Mouse (Mus musculus) ES-E14 (cell line): ENCODE measurements at regions not wholly inside any gene's neighbourhood (a gene's known extent, or its start where the extent isn't known, plus 50 kb on each side); places are given as distances from the start of the nearest gene placed in this dataset.

Experiments
- CHD2 ChIP-seq: IDR thresholded peaks from 2 replicates; pipeline ENCODE4 v1.6.1; 2014; ENCODE audit warnings: mild to moderate bottlenecking, low read depth, low read length, inconsistent platforms
- HCFC1 ChIP-seq: IDR thresholded peaks from 2 replicates; pipeline ENCODE4 v1.6.1; 2012; ENCODE audit warnings: low read length, inconsistent platforms, borderline replicate concordance; ENCODE audit not compliant: insufficient read depth
- MAFK ChIP-seq: IDR thresholded peaks from 2 replicates; pipeline ENCODE4 v1.6.1; 2014; ENCODE audit warnings: mild to moderate bottlenecking, low read depth, low read length, inconsistent platforms; ENCODE audit not compliant: insufficient read depth
- ZC3H11A ChIP-seq: IDR thresholded peaks from 2 replicates; pipeline ENCODE4 v1.6.1; 2012; ENCODE audit warnings: low read depth, mild to moderate bottlenecking, inconsistent platforms, low read length, borderline replicate concordance
- ZNF384 ChIP-seq: IDR thresholded peaks from 2 replicates; pipeline ENCODE4 v1.6.1; 2012; ENCODE audit warnings: low read depth, low read length, inconsistent platforms

DNA sequence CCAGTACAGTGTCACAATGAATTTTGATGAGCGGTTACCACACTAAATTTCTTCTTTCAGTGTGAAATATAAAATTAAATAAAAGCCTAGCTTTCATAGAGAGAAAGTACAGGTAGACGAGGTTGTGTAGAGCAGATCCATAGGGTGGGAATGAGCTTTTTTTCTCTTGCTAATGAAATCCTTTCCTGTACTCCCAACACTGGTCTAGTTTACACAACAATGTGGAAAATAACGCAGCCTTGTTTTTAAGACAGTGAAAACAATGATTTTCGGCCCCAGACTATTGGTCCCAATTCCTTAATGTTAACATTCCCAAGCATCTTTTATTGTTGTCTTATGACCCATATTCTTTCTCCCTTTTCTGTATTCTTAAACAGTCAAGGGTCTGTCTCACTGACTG lies 473.5 kb upstream of the Cntn5 start:
- TF ChIP-seq ZNF384 (no peak), ZC3H11A (no peak), MAFK (no peak), HCFC1 (no peak), CHD2 (no peak)
